Mouse (Mus musculus): ENCODE measurements around the gene AI467606.

The AI467606 gene

GRCm38 (mm10) chr7:127088083-127088482 lies 3.1 kb upstream of the AI467606 start:
- TF ChIP-seq GATA4 (IDR thresholded peaks at IDR 0.05; ENCODE audit: insufficient replicate concordance, low read length), result no peak

- TF ChIP-seq GATA4 (IDR thresholded peaks at IDR 0.05; ENCODE audit: insufficient replicate concordance, low read length), result no peak
Observed at GRCm38 (mm10) chr7:127088901-127089845, 2.0 kb upstream of the AI467606 start.

GRCm38 (mm10) chr7:127090154-127091113 lies 725 bp upstream of the AI467606 start:
- no peak for TF ChIP-seq GATA4 (IDR thresholded peaks at IDR 0.05; ENCODE audit: insufficient replicate concordance, low read length)

GRCm38 (mm10) chr7:127093914-127094313 lies 2.8 kb downstream of the AI467606 start:
- TF ChIP-seq GATA4 (IDR thresholded peaks at IDR 0.05; ENCODE audit: insufficient replicate concordance, low read length), result no peak

GRCm38 (mm10) chr7:127096456-127096855 lies 5.3 kb downstream of the AI467606 start:
- TF ChIP-seq GATA4 (IDR thresholded peaks at IDR 0.05; ENCODE audit: insufficient replicate concordance, low read length), result no peak

GRCm38 (mm10) chr7:127098521-127098920 lies 7.4 kb downstream of the AI467606 start:
- TF ChIP-seq GATA4 (IDR thresholded peaks at IDR 0.05; ENCODE audit: insufficient replicate concordance, low read length), result no peak

GRCm38 (mm10) chr7:127098950-127099349 lies 7.8 kb downstream of the AI467606 start:
- no peak for TF ChIP-seq GATA4 (IDR thresholded peaks at IDR 0.05; ENCODE audit: insufficient replicate concordance, low read length)

GRCm38 (mm10) chr7:127099528-127099927 lies 8.4 kb downstream of the AI467606 start:
- TF ChIP-seq GATA4 (IDR thresholded peaks at IDR 0.05; ENCODE audit: insufficient replicate concordance, low read length), result no peak

GRCm38 (mm10) chr7:127101451-127102016 lies 10.4 kb downstream of the AI467606 start:
- TF ChIP-seq GATA4 (IDR thresholded peaks at IDR 0.05; ENCODE audit: insufficient replicate concordance, low read length), result no peak

GRCm38 (mm10) chr7:127102148-127102547 lies 11.0 kb downstream of the AI467606 start:
- TF ChIP-seq GATA4 (IDR thresholded peaks at IDR 0.05; ENCODE audit: insufficient replicate concordance, low read length), result no peak

- no peak for TF ChIP-seq GATA4 (IDR thresholded peaks at IDR 0.05; ENCODE audit: insufficient replicate concordance, low read length)
Observed at GRCm38 (mm10) chr7:127103960-127104359, 12.8 kb downstream of the AI467606 start.

GRCm38 (mm10) chr7:127104560-127105332 lies 13.6 kb downstream of the AI467606 start:
- no peak for TF ChIP-seq GATA4 (IDR thresholded peaks at IDR 0.05; ENCODE audit: insufficient replicate concordance, low read length)

- TF ChIP-seq GATA4 (IDR thresholded peaks at IDR 0.05; ENCODE audit: insufficient replicate concordance, low read length), result no peak
Observed at GRCm38 (mm10) chr7:127105551-127105950, 14.4 kb downstream of the AI467606 start.

GRCm38 (mm10) chr7:127110239-127111007 lies 19.3 kb downstream of the AI467606 start:
- no peak for TF ChIP-seq GATA4 (IDR thresholded peaks at IDR 0.05; ENCODE audit: insufficient replicate concordance, low read length)
